Mouse (Mus musculus) left cerebral cortex, adult 11 months (tissue): ENCODE data around the gene Kpna7.
"Not testable (repeated sequence)": the region's sequence is repeated elsewhere in the genome, so short reads cannot be mapped to it uniquely, and the experiment has no call there.

ENCODE experiments used
- DNase-seq: peaks from one replicate; pipeline ENCODE4 v3.0.0; 2022; ENCODE audit warnings: low spot score

Kpna7 gene

GRCm38 (mm10) chr5:145083632-145084451 is at the start of gene Kpna7, which contains the start of gene Arpc1a:
Gene Kpna7 (minus strand): TSS chr5:145084030.
Gene Arpc1a (plus strand): TSS chr5:145083830.
- peak; percentile 76 for DNase-seq

DNA sequence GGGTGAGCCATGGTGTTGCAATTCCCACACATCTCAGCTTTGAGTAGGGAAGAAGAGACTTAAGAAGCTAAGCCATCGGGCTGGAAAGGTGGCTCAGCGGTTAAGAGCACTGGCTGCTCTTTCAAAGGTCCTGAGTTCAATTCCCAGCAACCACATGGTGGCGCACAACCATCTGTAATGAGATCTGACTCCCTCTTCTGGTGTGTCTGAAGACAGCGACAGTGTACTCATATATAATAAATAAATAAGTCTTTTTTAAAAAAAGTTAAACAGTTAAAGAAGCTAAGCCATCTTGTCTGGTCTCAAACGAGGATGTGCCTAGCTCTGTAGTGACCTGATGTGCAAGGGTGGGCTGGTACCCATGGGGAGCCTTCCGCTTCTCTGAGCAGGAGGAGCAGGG is 49.4 kb upstream of the Kpna7 start:
- DNase-seq = not testable (repeated sequence)

GRCm38 (mm10) chr5:145130995-145131394 is 47.2 kb upstream of the Kpna7 start:
- no peak for DNase-seq

DNA sequence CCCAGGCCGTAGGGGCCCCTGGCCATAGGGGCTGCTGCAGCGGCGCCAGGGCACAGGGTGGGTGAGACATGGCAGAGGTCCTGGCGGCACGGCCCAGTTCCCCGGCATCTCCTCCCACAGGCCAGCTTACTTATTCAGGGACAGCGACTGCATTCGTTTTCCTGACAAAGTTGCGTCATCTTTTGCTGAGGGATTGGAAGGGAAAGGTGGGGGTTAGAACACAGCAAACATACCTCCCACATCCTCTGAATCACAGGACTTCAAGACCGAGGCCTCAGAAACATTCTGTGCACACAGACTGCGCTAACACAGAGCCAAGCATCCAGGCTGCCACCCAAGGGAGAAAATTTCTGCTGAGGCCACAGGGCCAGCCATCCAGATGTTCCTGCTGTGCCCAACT is 46.4 kb upstream of the Kpna7 start:
- DNase-seq = peak; percentile 53

DNA sequence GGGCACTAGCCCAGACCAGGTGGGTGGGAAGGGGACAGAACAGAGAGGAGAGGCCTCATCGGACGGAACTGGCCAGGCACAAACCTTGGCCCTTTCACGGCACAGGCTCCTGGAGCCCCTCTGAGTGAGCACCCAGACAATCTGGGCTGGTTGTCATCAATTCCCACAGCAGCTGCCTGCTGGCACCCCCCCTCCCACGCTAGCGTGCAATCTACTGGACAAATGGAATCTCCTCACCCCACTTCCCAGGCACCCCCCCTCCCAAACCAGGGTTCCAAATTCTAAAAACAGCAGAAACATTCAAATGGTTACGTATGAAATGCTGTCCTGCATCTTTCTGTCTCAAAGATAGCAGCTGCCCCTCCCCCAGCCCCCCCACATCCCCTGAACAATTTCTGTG is 45.9 kb upstream of the Kpna7 start:
- DNase-seq = not testable (repeated sequence)

GRCm38 (mm10) chr5:145129124-145129523 is 45.3 kb upstream of the Kpna7 start:
- DNase-seq = no peak

DNA sequence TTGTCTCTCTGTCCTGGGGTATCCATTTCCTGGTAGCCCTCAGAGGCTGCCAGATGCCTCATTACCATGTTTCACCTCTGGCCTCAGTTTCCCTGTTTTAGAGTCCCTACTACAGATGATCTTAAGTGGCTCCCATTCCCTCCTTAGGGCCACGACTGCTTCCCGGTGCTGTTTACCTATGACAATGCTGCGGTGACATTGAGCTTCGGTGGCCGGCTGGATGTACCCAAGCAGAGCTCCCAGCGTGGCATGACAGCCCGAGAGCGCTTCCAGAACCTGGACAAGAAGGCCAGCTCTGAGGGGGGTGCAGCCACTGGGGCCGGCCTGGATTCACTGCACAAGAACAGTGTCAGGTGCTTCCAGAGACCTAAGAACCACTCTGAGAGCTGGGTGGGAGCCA is 42.8 kb upstream of the Kpna7 start:
- DNase-seq = no peak

GRCm38 (mm10) chr5:145123396-145123795 is 39.6 kb upstream of the Kpna7 start:
- DNase-seq = no peak

- no peak for DNase-seq
Measured at GRCm38 (mm10) chr5:145120921-145121320, 37.1 kb upstream of the Kpna7 start.

- DNase-seq = no peak
Measured at GRCm38 (mm10) chr5:145119385-145119784, 35.6 kb upstream of the Kpna7 start.

- no peak for DNase-seq
Measured at GRCm38 (mm10) chr5:145118461-145118860, 34.6 kb upstream of the Kpna7 start.

GRCm38 (mm10) chr5:145118005-145118404 is 34.2 kb upstream of the Kpna7 start:
- no peak for DNase-seq

GRCm38 (mm10) chr5:145116916-145117315 is 33.1 kb upstream of the Kpna7 start:
- DNase-seq = no peak

DNA sequence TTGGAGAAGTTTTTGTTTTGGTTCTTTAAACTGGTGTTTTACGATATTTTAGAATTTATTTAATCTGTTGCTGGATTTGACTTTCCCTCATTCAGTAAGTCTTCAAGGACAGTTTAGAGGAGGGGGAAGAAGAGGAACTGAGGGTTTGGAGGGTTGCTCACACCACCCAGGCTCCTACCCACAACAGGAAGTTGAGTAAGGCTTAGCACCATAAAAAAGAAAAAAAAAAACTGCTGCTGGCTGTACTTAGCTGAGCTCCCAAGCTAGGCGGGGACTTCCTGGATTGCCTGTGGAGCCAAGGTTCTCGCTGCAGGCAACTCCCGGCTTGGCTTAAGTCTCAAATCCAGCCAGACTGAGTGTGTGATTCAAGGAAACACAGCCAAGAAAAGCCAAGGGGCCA is 32.5 kb upstream of the Kpna7 start:
- DNase-seq = no peak

- no peak for DNase-seq
Measured at GRCm38 (mm10) chr5:145115736-145116135, 31.9 kb upstream of the Kpna7 start.

- no peak for DNase-seq
Measured at GRCm38 (mm10) chr5:145114606-145115473, 31.0 kb upstream of the Kpna7 start.

DNA sequence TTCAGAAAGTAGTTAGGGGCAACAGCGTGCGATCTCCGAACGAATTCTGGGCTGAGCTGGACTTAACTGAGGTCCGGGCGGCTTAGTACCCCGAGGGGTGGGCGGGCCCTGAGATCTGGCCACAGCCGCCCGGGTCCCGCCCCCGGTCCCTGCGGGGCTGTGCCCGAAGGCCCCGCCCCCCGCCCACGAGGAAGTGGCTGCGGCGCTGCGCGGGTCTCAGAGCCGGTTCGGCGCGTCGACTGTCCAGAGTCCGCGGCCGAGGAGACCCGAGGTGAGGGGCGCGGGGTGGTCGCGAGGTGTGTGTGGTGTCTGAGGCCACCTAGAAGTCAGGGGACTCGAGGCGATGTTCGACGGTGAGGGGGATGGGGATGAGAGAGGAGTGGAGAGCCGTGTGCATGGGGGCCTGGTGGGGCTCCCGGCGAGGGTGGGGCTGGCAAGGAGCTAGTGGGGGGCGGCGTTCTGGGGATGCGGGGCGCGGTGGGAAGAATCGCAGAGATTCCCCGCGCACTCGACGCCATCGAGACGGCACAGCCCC is 30.3 kb upstream of the Kpna7 start, which contains the start of gene Arpc1b:
TSS of gene Arpc1b (plus strand) at position 145 of the 535 bp plus-strand sequence.
- no peak for DNase-seq

DNA sequence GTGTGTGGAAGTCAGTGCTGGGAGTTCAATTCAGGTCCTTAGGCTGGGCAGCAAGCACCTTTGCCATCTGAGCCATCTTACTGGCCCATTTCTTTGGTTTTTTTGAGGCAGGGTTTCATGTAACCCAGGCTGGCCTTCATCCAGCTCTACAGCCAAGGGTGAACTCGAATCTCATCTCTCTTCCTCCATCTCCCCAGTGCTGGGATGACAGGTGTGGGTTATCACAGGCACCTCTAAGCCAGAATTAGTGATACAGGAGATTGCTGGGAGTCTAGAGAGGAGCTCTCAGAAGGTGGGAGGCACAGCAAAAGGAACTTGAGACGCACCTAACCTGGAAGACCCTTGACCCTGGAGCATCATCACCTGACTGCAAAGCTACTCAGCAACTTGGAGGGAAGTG is 29.6 kb upstream of the Kpna7 start:
- no peak for DNase-seq

GRCm38 (mm10) chr5:145112566-145112965 is 28.7 kb upstream of the Kpna7 start:
- DNase-seq = no peak

- no peak for DNase-seq
Measured at GRCm38 (mm10) chr5:145110401-145110800, 26.6 kb upstream of the Kpna7 start.

DNA sequence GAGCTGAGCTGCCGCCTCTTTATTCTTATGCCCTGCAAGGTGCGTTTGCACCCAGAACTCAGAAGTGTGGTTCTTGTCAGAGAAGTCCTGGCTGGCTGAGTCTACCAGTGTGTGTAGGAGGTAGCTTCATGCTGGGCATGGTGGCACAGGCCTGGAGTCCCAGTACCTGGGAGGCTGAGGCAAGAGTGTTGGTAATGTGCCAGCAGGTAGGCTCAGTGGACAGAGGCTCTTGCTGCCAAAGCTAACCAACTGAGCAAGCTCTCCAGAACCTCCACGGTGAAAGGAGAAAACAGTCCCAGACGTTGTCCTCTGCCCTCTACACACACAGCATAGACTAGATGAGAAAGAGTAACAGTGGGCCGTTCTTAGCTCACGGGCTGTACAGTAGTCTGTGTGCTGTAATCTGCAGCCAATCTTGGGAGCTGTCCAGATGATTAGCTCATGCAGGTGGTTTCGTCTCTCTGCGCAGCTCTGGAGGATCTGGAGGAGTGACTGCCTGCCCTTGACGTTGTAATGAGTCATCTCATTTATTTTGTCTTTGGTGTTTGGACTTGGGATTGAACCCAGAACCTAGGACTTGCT is 22.0 kb upstream of the Kpna7 start:
- DNase-seq = no peak

GRCm38 (mm10) chr5:145104328-145104727 is 20.5 kb upstream of the Kpna7 start:
- peak; percentile 63 for DNase-seq
